Mouse (Mus musculus) embryo, embryonic 10 days (tissue): ENCODE results near the gene Elp6.

Source experiments
- DNase-seq: peaks from one replicate; pipeline ENCODE4 v3.0.0-alpha.2; 2015; ENCODE audit warnings: low spot score

Elp6 gene

GRCm38 (mm10) chr9:110361299-110361698 lies 56.3 kb downstream of the Elp6 start:
- no peak for DNase-seq

DNA sequence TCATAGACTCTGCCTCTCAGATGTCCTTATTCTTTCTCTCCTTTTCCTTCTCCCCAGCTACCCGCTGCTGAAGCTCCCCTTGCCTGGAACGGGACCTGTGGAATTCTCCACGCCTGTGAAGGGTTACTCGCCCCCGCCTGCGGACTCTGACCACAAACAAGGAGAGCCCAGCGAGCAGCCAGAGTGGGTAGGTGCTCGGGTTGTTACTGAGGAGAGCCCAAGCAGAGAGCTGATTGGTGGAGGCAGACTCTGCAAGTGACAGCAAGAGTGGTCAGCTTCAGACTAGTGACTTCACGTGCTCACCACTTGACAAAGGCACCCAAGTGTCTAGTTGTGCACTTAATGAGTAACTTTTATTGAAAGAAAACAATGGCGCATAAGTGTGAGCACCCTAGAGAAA lies 57.4 kb downstream of the Elp6 start:
- no peak for DNase-seq

DNA sequence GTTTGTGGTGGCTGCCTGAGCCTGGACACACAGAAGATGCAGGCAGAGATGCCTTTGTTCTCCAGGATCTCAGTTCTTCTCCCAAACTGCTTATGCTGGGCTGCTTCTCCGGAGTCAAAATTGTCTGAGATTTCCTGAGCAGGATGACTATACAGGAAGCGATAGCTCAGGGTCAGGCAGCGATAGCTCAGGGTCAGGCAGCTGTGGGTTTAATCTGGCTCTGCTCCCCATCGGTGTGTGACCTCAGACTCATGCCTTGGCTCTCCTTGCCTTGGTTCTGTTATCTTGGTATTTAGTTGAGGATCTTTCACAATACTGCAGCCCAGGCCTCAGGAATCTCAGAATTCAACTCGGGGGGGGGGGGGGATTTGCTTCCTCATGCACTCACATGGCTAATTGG lies 61.8 kb downstream of the Elp6 start:
- DNase-seq = no peak

DNA sequence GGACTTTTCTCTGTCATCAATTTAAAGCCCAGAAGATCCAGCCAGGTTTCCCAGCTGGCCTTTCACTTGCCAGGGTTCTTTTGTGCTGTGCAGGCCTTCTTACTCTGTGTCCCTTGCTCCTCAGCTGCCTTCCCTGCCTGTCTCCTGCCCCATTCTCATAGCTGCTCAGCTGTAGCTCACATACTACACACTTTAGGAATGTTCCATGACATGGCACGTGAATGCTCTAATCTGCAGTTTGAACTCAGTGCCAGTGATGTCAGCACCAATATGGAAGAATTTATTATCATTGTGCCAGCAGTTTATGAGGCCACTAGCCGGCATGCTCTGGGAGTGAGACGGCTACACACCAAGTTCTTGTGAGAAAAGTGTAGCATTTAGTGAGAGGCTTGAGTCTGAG lies 64.9 kb downstream of the Elp6 start:
- no peak for DNase-seq
